Comparison of ENCODE assay signal across 8 mouse cellular contexts in genomic region chr19:5490898-5491708, GRCm38 (mm10). TPM values are rescaled to one million over a fixed set of nuclear protein-coding genes. Genes with fewer than 3 reads are reported as not detected.
DNase-seq lines count a peak whose midpoint lies in the region; ATAC-seq and TF ChIP-seq lines count a peak whose summit lies in the region.

No protein-coding gene starts in this region.

- TF ChIP-seq CTCF in G1E (IDR thresholded peaks at IDR 0.05; ENCODE audit: low read depth, low read length), result no peak
- TF ChIP-seq CTCF in cerebellum, adult 2 months (IDR thresholded peaks at IDR 0.05; ENCODE audit: borderline replicate concordance, insufficient read depth, low read depth, low read length), result no peak

- H3K27ac ChIP-seq in cerebellum, adult 2 months (ENCODE audit: insufficient read depth, low read length), result peak overlapping the region; percentile 69
- peak overlapping the region; percentile 98 for H3K27ac ChIP-seq in hindbrain, embryonic 11.5 days (ENCODE audit: low read depth, low read length)

- peak overlapping the region; percentile 97 for H3K9ac ChIP-seq in hindbrain, embryonic 11.5 days (ENCODE audit: low read depth, low read length)

- ATAC-seq in G1E (ENCODE audit: extremely low read depth, insufficient number of reproducible peaks, low FRiP score, poor library complexity, severe bottlenecking), result peak; percentile 37; the same call in 1 of the 2 replicates
- peak; percentile 53 for ATAC-seq in hindbrain, embryonic 11.5 days (ENCODE audit: low FRiP score)

- no peaks in the 10 kb centered on the region for H3K27me3 ChIP-seq in G1E (ENCODE audit: insufficient read depth, low read length)
- no peaks in the 10 kb centered on the region for H3K27me3 ChIP-seq in cerebellum, adult 2 months (ENCODE audit: control insufficient read depth, insufficient read depth, low read length)
- H3K27me3 ChIP-seq in hindbrain, embryonic 11.5 days (ENCODE audit: control insufficient read depth, insufficient read depth, low read length), result no peaks in the 10 kb centered on the region

- H3K4me1 ChIP-seq in G1E (ENCODE audit: insufficient read depth, low read depth, low read length), result peaks cover 57% of the 10 kb centered on the region
- H3K4me1 ChIP-seq in cerebellum, adult 2 months (ENCODE audit: control insufficient read depth, insufficient read depth, low read length), result peaks cover 12% of the 10 kb centered on the region
- peaks cover 8% of the 10 kb centered on the region for H3K4me1 ChIP-seq in hindbrain, embryonic 11.5 days (replicated peaks; ENCODE audit: control insufficient read depth, insufficient read depth, low read length)

- WGBS in cerebellum, adult 2 months, result under 1% methylated on average over 59 of the region's 59 CpGs
- WGBS in hindbrain, embryonic 11.5 days, result under 1% methylated on average over 55 of the region's 59 CpGs

- peaks cover 52% of the 10 kb centered on the region for H3K36me3 ChIP-seq in G1E (replicated peaks)
- peaks cover 10% of the 10 kb centered on the region; the same call in 1 of the 2 replicates for H3K36me3 ChIP-seq in hindbrain, embryonic 11.5 days (ENCODE audit: control insufficient read depth, insufficient read depth, low read length)

- H3K9me3 ChIP-seq in G1E (replicated peaks), result no peaks in the 10 kb centered on the region
- H3K9me3 ChIP-seq in hindbrain, embryonic 11.5 days (ENCODE audit: control insufficient read depth, low read length), result no peaks in the 10 kb centered on the region

- H3K4me2 ChIP-seq in hindbrain, embryonic 11.5 days (replicated peaks; ENCODE audit: low read depth, low read length), result peak overlapping the region; percentile 85

- peak; percentile 75 for DNase-seq in G1E (ENCODE audit: low spot score)
- peak; percentile 83 to 85 for DNase-seq in cerebellum, adult 2 months
- DNase-seq in frontal cortex, adult 2 months (ENCODE audit: extremely low spot score in 1 of 2, low spot score in 1 of 2), result peak; percentile 69 to 85
- peak; percentile 80 for DNase-seq in hindbrain, embryonic 11.5 days (ENCODE audit: low spot score)
- DNase-seq in layer of hippocampus, postnatal 10 days (ENCODE audit: low spot score in 2 of 2), result peak; percentile 79 to 81
- DNase-seq in lung, postnatal 10 days, result peak; percentile 93
- DNase-seq in ovary, postnatal 14 days (ENCODE audit: low spot score), result peak; percentile 65
- peak; percentile 86 for DNase-seq in thymus, postnatal 14 days

- peak overlapping the region; percentile 98 for H3K4me3 ChIP-seq in G1E (ENCODE audit: low read depth, low read length)
- peak overlapping the region; percentile 88 for H3K4me3 ChIP-seq in cerebellum, adult 2 months (replicated peaks; ENCODE audit: insufficient read depth, low read depth, low read length)
- H3K4me3 ChIP-seq in hindbrain, embryonic 11.5 days (ENCODE audit: low read depth, low read length), result peak overlapping the region; percentile 99

- TF ChIP-seq POLR2A in cerebellum, adult 2 months (IDR thresholded peaks at IDR 0.05; ENCODE audit: borderline replicate concordance, insufficient read depth, low read length), result peak; percentile 42; the same call in 1 of the 2 replicates

RNA-seq across cellular contexts. Expression of gene Cfl1, which starts 0.8 kb away (rescaled TPM):
- 1,228 and 1,288 TPM in 2 replicates for total RNA-seq in G1E (2014; fragmentation: Nextera tagmentation)
- total RNA-seq in G1E (2017), result 1,086 and 1,192 TPM in 2 replicates
- 853 and 1,308 TPM in 2 replicates for polyA plus RNA-seq in G1E (2012)
- polyA plus RNA-seq in cerebellum, adult 2 months (2012; rRNA removed), result 1,135 and 1,193 TPM in 2 replicates
- 1,335 and 1,444 TPM in 2 replicates for polyA plus RNA-seq in frontal cortex, adult 2 months (2012; rRNA removed)
- polyA plus RNA-seq in hindbrain, embryonic 11.5 days (2014; fragmentation: Nextera tagmentation; extraction: Ambion mirVana), result 3,904 and 4,056 TPM in 2 replicates
- 1,000 to 10,000 TPM; 1,802 to 1,826 TPM for total RNA-seq in layer of hippocampus, postnatal 10 days (2021)

RNA-seq across cellular contexts. Expression of gene Mus81, which starts 2.9 kb away (rescaled TPM):
- total RNA-seq in G1E (2014; fragmentation: Nextera tagmentation) (16.8 and 38.0 TPM in 2 replicates), G1E (2017) (16.0 and 22.9 TPM in 2 replicates)
- polyA plus RNA-seq in G1E (2012), result 17.1 and 19.5 TPM in 2 replicates
- polyA plus RNA-seq in cerebellum, adult 2 months (2012; rRNA removed), result 94.2 and 115 TPM in 2 replicates
- polyA plus RNA-seq in frontal cortex, adult 2 months (2012; rRNA removed), result 42.4 TPM in 2 replicates
- polyA plus RNA-seq in hindbrain, embryonic 11.5 days (2014; fragmentation: Nextera tagmentation; extraction: Ambion mirVana), result 38.8 and 44.3 TPM in 2 replicates
- total RNA-seq in layer of hippocampus, postnatal 10 days (2021), result 10 to 100 TPM; 34.2 to 40.9 TPM

RNA-seq across cellular contexts. Expression of gene 1700020D05Rik, which starts 12.5 kb away (rescaled TPM):
- total RNA-seq in G1E (2014; fragmentation: Nextera tagmentation) (0.73 and 4.0 TPM in 2 replicates), G1E (2017) (2.1 and 2.7 TPM in 2 replicates)
- polyA plus RNA-seq in G1E (2012), result 0.12 and 0.36 TPM in 2 replicates
- polyA plus RNA-seq in cerebellum, adult 2 months (2012; rRNA removed), result 6.7 and 6.8 TPM in 2 replicates
- 5.4 and 5.9 TPM in 2 replicates for polyA plus RNA-seq in frontal cortex, adult 2 months (2012; rRNA removed)
- 0.34 TPM in 1 of 2 replicates, not detected in the other for polyA plus RNA-seq in hindbrain, embryonic 11.5 days (2014; fragmentation: Nextera tagmentation; extraction: Ambion mirVana)
- total RNA-seq in layer of hippocampus, postnatal 10 days (2021), result 1 to 10 TPM; 5.6 to 9.8 TPM

RNA-seq across cellular contexts. Expression of gene Efemp2, which starts 17.3 kb away (rescaled TPM):
- total RNA-seq in G1E (2014; fragmentation: Nextera tagmentation), result 4.1 and 6.7 TPM in 2 replicates
- total RNA-seq in G1E (2017), result 4.6 and 6.6 TPM in 2 replicates
- 3.0 and 3.1 TPM in 2 replicates for polyA plus RNA-seq in G1E (2012)
- 43.3 and 43.4 TPM in 2 replicates for polyA plus RNA-seq in cerebellum, adult 2 months (2012; rRNA removed)
- polyA plus RNA-seq in frontal cortex, adult 2 months (2012; rRNA removed), result 36.5 and 37.4 TPM in 2 replicates
- 51.2 and 55.7 TPM in 2 replicates for polyA plus RNA-seq in hindbrain, embryonic 11.5 days (2014; fragmentation: Nextera tagmentation; extraction: Ambion mirVana)
- 10 to 100 TPM; 18.4 to 19.6 TPM for total RNA-seq in layer of hippocampus, postnatal 10 days (2021)

RNA-seq across cellular contexts. Expression of gene Snx32, which starts 19.2 kb away (rescaled TPM):
- 9.8 and 12.6 TPM in 2 replicates for total RNA-seq in G1E (2014; fragmentation: Nextera tagmentation)
- total RNA-seq in G1E (2017), result 12.0 and 13.3 TPM in 2 replicates
- 1.6 and 2.0 TPM in 2 replicates for polyA plus RNA-seq in G1E (2012)
- 176 and 185 TPM in 2 replicates for polyA plus RNA-seq in cerebellum, adult 2 months (2012; rRNA removed)
- polyA plus RNA-seq in frontal cortex, adult 2 months (2012; rRNA removed), result 152 and 164 TPM in 2 replicates
- 21.2 and 22.2 TPM in 2 replicates for polyA plus RNA-seq in hindbrain, embryonic 11.5 days (2014; fragmentation: Nextera tagmentation; extraction: Ambion mirVana)
- 10 to 100 TPM; 63.1 to 66.2 TPM for total RNA-seq in layer of hippocampus, postnatal 10 days (2021)

Comparison
In these comparisons a context has a peak if more than half of its experiments do, and no peak if none do; other contexts are left out.
1. Peak in every context shown above with its lines: DNase-seq, ATAC-seq, H3K4me3 ChIP-seq and H3K27ac ChIP-seq.